Mouse (Mus musculus) heart, embryonic 12.5 days (tissue): ENCODE measurements around the gene Golga5. TPM values are rescaled to one million over a fixed set of nuclear protein-coding genes. Genes with fewer than 3 reads are reported as not detected.

Experiments
- ATAC-seq: fragments of 200-750 bp; cut with Nextera tagmentation; 2 replicates; pipeline ENCODE4 v1.8.0; 2017; ENCODE audit warnings: moderate TSS enrichment, moderate library complexity; ENCODE audit not compliant: insufficient number of reproducible peaks, low FRiP score
- H3K27ac ChIP-seq: fragments of 300-500 bp; sonication (generic); 2 replicates; pipeline ENCODE4 v1.5.1; 2016; ENCODE audit warnings: mild to moderate bottlenecking, moderate library complexity; ENCODE audit not compliant: poor library complexity, severe bottlenecking
- H3K27me3 ChIP-seq: fragments of 300-500 bp; sonication (generic); replicated peaks from 2 replicates; pipeline ENCODE4 v1.6.1; 2016; ENCODE audit warnings: mild to moderate bottlenecking, moderate library complexity
- H3K36me3 ChIP-seq: fragments of 300-500 bp; sonication (generic); 2 replicates; pipeline ENCODE4 v1.6.1; 2016; ENCODE audit warnings: mild to moderate bottlenecking, moderate library complexity
- H3K4me1 ChIP-seq: fragments of 300-500 bp; sonication (generic); replicated peaks from 2 replicates; pipeline ENCODE4 v1.6.1; 2016; ENCODE audit warnings: mild to moderate bottlenecking
- H3K4me2 ChIP-seq: fragments of 300-500 bp; sonication (generic); 2 replicates; pipeline ENCODE4 v1.6.1; 2016; ENCODE audit warnings: mild to moderate bottlenecking, moderate library complexity
- H3K4me3 ChIP-seq: fragments of 300-500 bp; sonication (generic); 2 replicates; pipeline ENCODE4 v1.5.1; 2016; ENCODE audit warnings: mild to moderate bottlenecking
- H3K9ac ChIP-seq: fragments of 300-500 bp; sonication (generic); 2 replicates; pipeline ENCODE4 v1.6.1; 2016; ENCODE audit warnings: mild to moderate bottlenecking, moderate library complexity
- H3K9me3 ChIP-seq: fragments of 300-500 bp; sonication (generic); replicated peaks from 2 replicates; pipeline ENCODE4 v1.6.1; 2016; ENCODE audit warnings: mild to moderate bottlenecking, moderate library complexity
- WGBS: fragments of 180-500 bp; shearing (Covaris S2); methylation state at CpG from one replicate; pipeline ENCODE4 v1.1.7; 2016; 5-methylcytosine and 5-hydroxymethylcytosine counted together
- polyA plus RNA-seq: library from polyadenylated mRNA; unstranded; fragments of >200 nt; fragmentation: Nextera tagmentation; extraction: Ambion mirVana; gene quantifications from 2 replicates; pipeline ENCODE4 v1.2.1, GENCODE M21; 2016

Golga5 gene
- polyA plus RNA-seq, 1 experiment from 2014 or later: 29.0 TPM

GRCm38 (mm10) chr12:102430228-102430627 is 38.7 kb upstream of the Golga5 start:
- peaks cover 4% of the 10 kb centered on the region for H3K36me3 ChIP-seq
- WGBS: 66% methylated on average over 4 of the region's 4 CpGs
- H3K9ac ChIP-seq: no peak overlapping the region
- H3K27ac ChIP-seq: no peak overlapping the region
- no peak for ATAC-seq
- H3K9me3 ChIP-seq: peaks cover 5% of the 10 kb centered on the region; the same call in 1 of the 2 replicates
- no peak overlapping the region for H3K4me3 ChIP-seq
- H3K27me3 ChIP-seq: no peaks in the 10 kb centered on the region
- peaks cover 29% of the 10 kb centered on the region for H3K4me1 ChIP-seq
- H3K4me2 ChIP-seq: no peak overlapping the region

- H3K9ac ChIP-seq: no peak overlapping the region
- peaks cover 29% of the 10 kb centered on the region for H3K4me1 ChIP-seq
- no peaks in the 10 kb centered on the region for H3K36me3 ChIP-seq
- WGBS: 61% methylated on average over 12 of the region's 12 CpGs
- ATAC-seq: no peak
- no peaks in the 10 kb centered on the region for H3K9me3 ChIP-seq
- H3K27me3 ChIP-seq: no peaks in the 10 kb centered on the region
- no peak overlapping the region for H3K4me2 ChIP-seq
- H3K4me3 ChIP-seq: no peak overlapping the region
- H3K27ac ChIP-seq: peak overlapping the region; percentile 61
Observed at GRCm38 (mm10) chr12:102432238-102432637, 36.7 kb upstream of the Golga5 start.

GRCm38 (mm10) chr12:102434107-102434506 is 34.8 kb upstream of the Golga5 start:
- H3K4me3 ChIP-seq: no peak overlapping the region
- no peaks in the 10 kb centered on the region for H3K36me3 ChIP-seq
- H3K27me3 ChIP-seq: no peaks in the 10 kb centered on the region
- H3K4me1 ChIP-seq: peaks cover 45% of the 10 kb centered on the region
- 80% methylated on average over 4 of the region's 4 CpGs for WGBS
- ATAC-seq: no peak
- no peak overlapping the region for H3K4me2 ChIP-seq
- no peak overlapping the region for H3K9ac ChIP-seq
- no peaks in the 10 kb centered on the region for H3K9me3 ChIP-seq
- no peak overlapping the region for H3K27ac ChIP-seq

GRCm38 (mm10) chr12:102436939-102437526 is 31.9 kb upstream of the Golga5 start:
- Histone ChIP-seq H3K4me2 (peak overlapping the region; percentile 35), H3K36me3 (no peaks in the 10 kb centered on the region), H3K4me3 (no peak overlapping the region; the same call in 1 of the 2 replicates), H3K27me3 (no peaks in the 10 kb centered on the region), H3K9me3 (no peaks in the 10 kb centered on the region), H3K4me1 (peaks cover 39% of the 10 kb centered on the region), H3K9ac (no peak overlapping the region), H3K27ac (peak overlapping the region; percentile 80)
- no peak for ATAC-seq
- 70% methylated on average over 10 of the region's 10 CpGs for WGBS

- ATAC-seq: no peak
Observed at GRCm38 (mm10) chr12:102437952-102438351, 31.0 kb upstream of the Golga5 start.

GRCm38 (mm10) chr12:102438983-102439631 is 29.8 kb upstream of the Golga5 start:
- Histone ChIP-seq H3K4me2 (peak overlapping the region; percentile 74), H3K9ac (peak overlapping the region; percentile 78), H3K4me1 (peaks cover 21% of the 10 kb centered on the region), H3K9me3 (no peaks in the 10 kb centered on the region), H3K27me3 (no peaks in the 10 kb centered on the region), H3K4me3 (peak overlapping the region; percentile 77), H3K27ac (peak overlapping the region; percentile 80), H3K36me3 (no peaks in the 10 kb centered on the region)
- WGBS: 4% methylated on average over 20 of the region's 20 CpGs
- ATAC-seq: peak; percentile 41

More at GRCm38 (mm10) chr12:102437952-102438351, 31.0 kb upstream of the Golga5 start:
- H3K4me1 ChIP-seq: peaks cover 29% of the 10 kb centered on the region
- peak overlapping the region; percentile 80 for H3K27ac ChIP-seq
- H3K27me3 ChIP-seq: no peaks in the 10 kb centered on the region
- 45% methylated on average over 5 of the region's 5 CpGs for WGBS
- H3K4me2 ChIP-seq: peak overlapping the region; percentile 74
- no peaks in the 10 kb centered on the region for H3K36me3 ChIP-seq
- peak overlapping the region; percentile 78; the same call in 1 of the 2 replicates for H3K9ac ChIP-seq
- H3K9me3 ChIP-seq: no peaks in the 10 kb centered on the region
- peak overlapping the region; percentile 77 for H3K4me3 ChIP-seq

- peak; percentile 98 for ATAC-seq
- no peaks in the 10 kb centered on the region for H3K27me3 ChIP-seq
Observed at GRCm38 (mm10) chr12:102439632-102440023, 29.3 kb upstream of the Golga5 start, which contains the start of gene Lgmn. Gene Lgmn, minus strand, starts transcription at chr12:102439813.

GRCm38 (mm10) chr12:102440551-102440950 is 28.4 kb upstream of the Golga5 start:
- no peak for ATAC-seq
- Histone ChIP-seq H3K4me1 (peaks cover 19% of the 10 kb centered on the region), H3K9ac (no peak overlapping the region), H3K4me2 (no peak overlapping the region), H3K9me3 (no peaks in the 10 kb centered on the region), H3K36me3 (no peaks in the 10 kb centered on the region), H3K27ac (no peak overlapping the region), H3K27me3 (no peaks in the 10 kb centered on the region), H3K4me3 (no peak overlapping the region)
- WGBS: 70% methylated on average over 7 of the region's 7 CpGs

More at GRCm38 (mm10) chr12:102439632-102440023, 29.3 kb upstream of the Golga5 start, which contains the start of gene Lgmn:
- Histone ChIP-seq H3K36me3 (no peaks in the 10 kb centered on the region), H3K27ac (peak within 1 kb of the TSS; percentile 80), H3K9me3 (no peaks in the 10 kb centered on the region), H3K4me3 (peak within 1 kb of the TSS; percentile 77), H3K9ac (peak within 1 kb of the TSS; percentile 78), H3K4me2 (peak within 1 kb of the TSS; percentile 74), H3K4me1 (peaks cover 19% of the 10 kb centered on the region)
- WGBS: under 1% methylated on average over 28 of the region's 28 CpGs

- 82% methylated on average over 6 of the region's 6 CpGs for WGBS
Observed at GRCm38 (mm10) chr12:102441141-102441540, 27.8 kb upstream of the Golga5 start.

GRCm38 (mm10) chr12:102442639-102443038 is 26.3 kb upstream of the Golga5 start:
- no peak for ATAC-seq
- H3K9ac ChIP-seq: no peak overlapping the region
- H3K36me3 ChIP-seq: no peaks in the 10 kb centered on the region
- H3K9me3 ChIP-seq: no peaks in the 10 kb centered on the region
- H3K27ac ChIP-seq: no peak overlapping the region
- no peaks in the 10 kb centered on the region for H3K27me3 ChIP-seq
- WGBS: 81% methylated on average over 15 of the region's 15 CpGs
- peaks cover 14% of the 10 kb centered on the region for H3K4me1 ChIP-seq
- no peak overlapping the region for H3K4me2 ChIP-seq
- H3K4me3 ChIP-seq: no peak overlapping the region

More at GRCm38 (mm10) chr12:102441141-102441540, 27.8 kb upstream of the Golga5 start:
- no peak for ATAC-seq
- Histone ChIP-seq H3K4me3 (no peak overlapping the region), H3K27ac (no peak overlapping the region), H3K4me1 (peaks cover 19% of the 10 kb centered on the region), H3K27me3 (no peaks in the 10 kb centered on the region), H3K9me3 (no peaks in the 10 kb centered on the region), H3K36me3 (no peaks in the 10 kb centered on the region), H3K4me2 (no peak overlapping the region), H3K9ac (no peak overlapping the region)

GRCm38 (mm10) chr12:102443676-102444075 is 25.3 kb upstream of the Golga5 start:
- no peak for ATAC-seq

More at GRCm38 (mm10) chr12:102443676-102444075, 25.3 kb upstream of the Golga5 start:
- no peaks in the 10 kb centered on the region for H3K9me3 ChIP-seq
- peaks cover 4% of the 10 kb centered on the region for H3K4me1 ChIP-seq
- H3K4me2 ChIP-seq: no peak overlapping the region
- WGBS: 78% methylated on average over 5 of the region's 5 CpGs
- H3K9ac ChIP-seq: no peak overlapping the region
- no peak overlapping the region for H3K27ac ChIP-seq
- H3K4me3 ChIP-seq: no peak overlapping the region
- no peaks in the 10 kb centered on the region for H3K27me3 ChIP-seq
- no peaks in the 10 kb centered on the region for H3K36me3 ChIP-seq
